Mouse (Mus musculus): ENCODE measurements around the gene Irf8. TPM values are rescaled to one million over a fixed set of nuclear protein-coding genes. Genes with fewer than 3 reads are reported as not detected.

Irf8 gene
- total RNA-seq, 2 experiments from 2014 or later = 8.4 to 9.7 TPM

GRCm38 (mm10) chr8:120751226-120752081 is 15.3 kb downstream of the Irf8 start:
- no peak for DNase-seq

GRCm38 (mm10) chr8:120752082-120752452 is 15.9 kb downstream of the Irf8 start:
- DNase-seq = peak; percentile 81

- DNase-seq = no peak
Observed at GRCm38 (mm10) chr8:120753476-120753875, 17.3 kb downstream of the Irf8 start.

GRCm38 (mm10) chr8:120755306-120756297 is 19.4 kb downstream of the Irf8 start:
- DNase-seq = no peak

GRCm38 (mm10) chr8:120758005-120758404 is 21.8 kb downstream of the Irf8 start:
- no peak for DNase-seq

- no peak for DNase-seq
Observed at GRCm38 (mm10) chr8:120759847-120760246, 23.7 kb downstream of the Irf8 start.

- no peak for DNase-seq
Observed at GRCm38 (mm10) chr8:120760341-120761215, 24.4 kb downstream of the Irf8 start.

GRCm38 (mm10) chr8:120763267-120763666 is 27.1 kb downstream of the Irf8 start:
- no peak for DNase-seq

GRCm38 (mm10) chr8:120764638-120765037 is 28.5 kb downstream of the Irf8 start:
- DNase-seq = no peak

GRCm38 (mm10) chr8:120766622-120767021 is 30.5 kb downstream of the Irf8 start:
- DNase-seq = no peak

GRCm38 (mm10) chr8:120768454-120769218 is 32.5 kb downstream of the Irf8 start:
- peak; percentile 29 for DNase-seq

- DNase-seq = no peak
Observed at GRCm38 (mm10) chr8:120777184-120777583, 41.0 kb downstream of the Irf8 start.

- DNase-seq = no peak
Observed at GRCm38 (mm10) chr8:120777732-120778131, 41.6 kb downstream of the Irf8 start.

- DNase-seq = no peak
Observed at GRCm38 (mm10) chr8:120779106-120779505, 42.9 kb downstream of the Irf8 start.

GRCm38 (mm10) chr8:120783781-120784180 is 47.6 kb downstream of the Irf8 start:
- no peak for DNase-seq

GRCm38 (mm10) chr8:120786753-120787152 is 50.6 kb downstream of the Irf8 start:
- no peak for DNase-seq

- peak; percentile 33 for DNase-seq
Observed at GRCm38 (mm10) chr8:120787631-120788030, 51.5 kb downstream of the Irf8 start.

- no peak for DNase-seq
Observed at GRCm38 (mm10) chr8:120792710-120793109, 56.6 kb downstream of the Irf8 start.

GRCm38 (mm10) chr8:120795944-120796635 is 59.9 kb downstream of the Irf8 start:
- peak; percentile 91 for DNase-seq

GRCm38 (mm10) chr8:120797019-120797727 is 61.0 kb downstream of the Irf8 start:
- no peak for DNase-seq
